Mouse (Mus musculus): ENCODE measurements around the gene Gm10401.

DNA sequence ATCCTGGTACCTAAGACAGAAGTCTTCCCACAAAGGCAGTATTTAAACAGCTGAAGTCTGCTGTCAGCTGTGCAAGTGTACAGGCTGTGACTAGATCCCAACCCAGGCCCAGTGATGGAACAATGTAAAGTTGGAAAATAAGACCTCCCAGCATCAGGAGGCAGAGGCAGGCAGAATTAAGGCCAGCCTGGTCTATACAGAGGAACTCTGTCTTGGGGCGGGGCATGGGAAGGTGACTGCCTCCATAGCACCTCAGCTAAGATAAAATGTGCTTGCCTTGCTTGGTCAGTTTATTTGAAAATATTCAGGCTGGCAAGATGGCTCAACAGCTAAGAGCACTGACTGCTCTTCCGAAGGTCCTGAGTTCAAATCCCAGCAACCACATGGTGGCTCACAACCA lies 27.6 kb downstream of the Gm10401 start:
- TF ChIP-seq CHD2 (IDR thresholded peaks at IDR 0.05; ENCODE audit: low read depth, low read length) (no peak), HCFC1 (IDR thresholded peaks at IDR 0.05; ENCODE audit: borderline replicate concordance, insufficient read depth, low read length) (no peak), ZC3H11A (IDR thresholded peaks at IDR 0.05; ENCODE audit: borderline replicate concordance, low read depth, low read length) (no peak)

Data from ES-E14 (cell line).